Mouse (Mus musculus): ENCODE measurements around the gene Gm12184.

DNA sequence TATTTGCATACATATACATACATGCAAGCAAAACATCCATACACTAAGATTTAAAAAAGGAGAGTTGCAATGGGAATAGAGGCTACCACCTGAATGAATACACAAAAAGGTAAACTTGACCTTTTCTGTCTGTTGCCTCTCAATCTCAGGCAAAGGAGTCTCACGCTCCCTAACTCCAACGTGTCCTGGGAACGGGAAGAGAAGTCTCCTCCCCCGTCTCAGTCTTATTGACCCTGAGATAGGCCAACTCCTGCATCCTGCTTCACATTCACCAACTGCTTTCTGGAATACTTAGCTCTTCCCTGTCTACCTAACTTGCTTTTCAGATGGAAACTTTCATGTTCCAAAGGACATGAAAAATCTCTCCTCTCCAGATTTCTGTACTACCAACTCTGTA is 17.0 kb downstream of the Gm12184 start:
- TF ChIP-seq CTCF (IDR thresholded peaks at IDR 0.05), result no peak
- TF ChIP-seq EP300 (IDR thresholded peaks at IDR 0.05), result no peak
